Mouse (Mus musculus) monocyte, adult 2 months (primary cell): ENCODE results near the gene Immp1l.

Experiments used
- DNase-seq, 2 experiments: peaks; one replicate each; pipeline ENCODE4 v3.0.0; 2022; ENCODE audit warnings: low spot score in 2 of 2, low read depth in 1 of 2

Immp1l gene

DNA sequence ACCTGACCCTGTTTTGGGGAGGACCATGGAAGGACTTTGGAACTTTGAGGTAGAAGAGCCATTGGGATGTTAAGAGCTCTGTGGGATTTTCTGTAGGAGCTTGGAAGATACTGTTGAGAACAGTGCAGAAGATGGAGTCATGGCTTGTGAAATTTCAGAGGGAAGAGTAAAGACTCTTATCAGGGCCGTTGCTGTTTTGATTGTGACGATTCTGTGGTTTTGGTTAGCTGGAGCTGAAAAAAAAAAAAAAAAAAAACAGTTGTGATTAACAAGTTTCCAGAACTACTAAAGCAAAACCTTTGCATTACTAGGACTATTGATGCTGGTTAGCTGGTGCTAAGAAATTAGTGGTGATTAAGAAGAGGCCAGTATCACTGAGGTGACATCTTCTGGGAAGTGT, 104.0 kb downstream of the Immp1l start:
- DNase-seq: no peak
